Mouse (Mus musculus) ES-Bruce4 (cell line): Measurements from ENCODE around the gene Gorasp1.

Experiments
- CTCF ChIP-seq: IDR thresholded peaks from one replicate; pipeline ENCODE4 v1.8.1; 2011; ENCODE audit warnings: low read depth, low read length
- EP300 ChIP-seq: IDR thresholded peaks from 2 replicates; pipeline ENCODE4 v1.6.1; 2011; ENCODE audit warnings: low read depth, low read length; ENCODE audit not compliant: insufficient read depth
- POLR2A ChIP-seq: IDR thresholded peaks from one replicate; pipeline ENCODE4 v1.8.1; 2011; ENCODE audit warnings: low read length; ENCODE audit not compliant: insufficient read depth

DNA sequence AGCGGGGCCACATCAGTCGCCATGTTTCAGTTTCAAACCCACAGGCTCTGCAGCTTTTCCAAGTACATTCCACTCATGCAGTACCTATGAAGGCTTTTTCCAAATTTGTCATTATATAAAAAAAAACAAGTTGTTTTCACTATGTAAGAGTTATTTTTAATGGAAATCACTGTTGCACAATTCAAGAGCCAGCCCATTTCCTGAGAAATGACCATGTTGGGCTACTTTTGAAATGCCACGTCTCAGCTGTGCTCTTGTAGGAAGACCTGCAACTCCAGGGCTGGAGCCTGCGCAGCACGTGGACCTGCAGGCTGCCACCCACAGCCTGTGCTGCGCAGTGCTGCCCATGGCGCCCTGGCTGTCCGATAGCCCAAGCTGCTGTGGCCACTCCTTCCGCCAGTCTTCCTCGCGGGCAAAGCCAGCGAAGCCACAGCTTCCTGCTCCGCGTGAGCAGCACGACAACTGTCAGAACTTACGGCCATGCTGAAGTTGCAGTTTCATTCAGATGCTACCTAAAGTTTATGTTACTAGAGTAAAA, 12.2 kb downstream of the Gorasp1 start:
- TF ChIP-seq CTCF (no peak), POLR2A (no peak), EP300 (no peak)
